Mouse (Mus musculus): ENCODE measurements at regions not wholly inside any gene's neighbourhood (a gene's known extent, or its start where the extent isn't known, plus 50 kb on each side); places are given as distances from the start of the nearest gene placed in this dataset.
A peak's percentile ranks its signal among the peaks of the same experiment; 100 is the strongest.

DNA sequence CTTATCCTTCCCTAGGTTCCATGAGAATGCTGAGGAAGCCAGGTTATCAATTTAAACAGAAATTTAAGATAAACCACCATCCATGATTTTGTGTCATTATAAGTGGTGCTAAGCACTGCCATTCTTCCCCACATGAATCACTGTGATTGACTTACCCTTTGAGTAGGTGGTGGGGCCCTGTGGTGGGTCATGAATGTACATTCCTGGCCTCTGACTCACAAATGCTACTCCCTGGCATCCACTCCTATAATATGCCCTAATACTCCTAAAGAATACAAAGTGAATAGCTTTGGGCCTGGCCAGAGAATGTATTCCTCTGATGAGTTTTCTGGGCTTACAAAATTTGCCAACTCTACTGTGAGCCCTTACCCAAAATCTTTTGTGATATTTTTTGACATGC, 325.6 kb upstream of the Hsf2 start:
- Histone ChIP-seq H3K4me3 (no peak overlapping the region), H3K4me1 (0 out of 2 replicates have a peak, but pooled peaks cover 6% of the 10 kb centered on the region), H3K9me3 (no peaks in the 10 kb centered on the region), H3K9ac (no peak overlapping the region), H3K27ac (replicated peaks) (no peak overlapping the region), H3K4me2 (no peak overlapping the region), H3K27me3 (replicated peaks) (no peaks in the 10 kb centered on the region), H3K36me3 (no peaks in the 10 kb centered on the region)
- no peak for ATAC-seq (ENCODE audit: extremely low read depth, insufficient number of reproducible peaks, low FRiP score, low TSS enrichment)

DNA sequence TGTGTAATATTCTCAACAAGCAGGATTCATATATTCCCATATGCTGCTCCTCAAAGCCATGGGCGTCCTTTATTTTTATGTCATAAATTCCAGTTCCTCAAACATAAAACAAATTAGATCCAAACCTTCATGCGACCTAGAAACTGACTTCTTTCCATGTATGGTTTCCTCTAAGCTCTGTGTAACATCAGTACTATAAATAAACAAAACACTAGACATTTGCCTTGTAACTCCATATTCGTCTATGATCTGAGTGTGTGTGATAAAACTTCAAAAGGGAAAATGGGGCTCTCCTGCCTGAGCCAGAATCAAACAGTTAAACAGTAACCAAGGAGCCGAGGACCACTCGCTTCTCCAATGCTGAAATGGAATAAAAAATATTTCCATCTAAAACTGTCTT, 322.8 kb upstream of the Hsf2 start:
- Histone ChIP-seq H3K4me1 (0 out of 2 replicates have a peak, but pooled peaks cover 6% of the 10 kb centered on the region), H3K27me3 (replicated peaks) (no peaks in the 10 kb centered on the region), H3K9me3 (no peaks in the 10 kb centered on the region), H3K4me2 (no peak overlapping the region), H3K9ac (no peak overlapping the region), H3K27ac (replicated peaks) (peak overlapping the region; percentile 26; the same call in 1 of the 2 replicates), H3K4me3 (no peak overlapping the region), H3K36me3 (no peaks in the 10 kb centered on the region)
- WGBS: 46% methylated on average over 5 of the region's 5 CpGs
- ATAC-seq (ENCODE audit: extremely low read depth, insufficient number of reproducible peaks, low FRiP score, low TSS enrichment): no peak

DNA sequence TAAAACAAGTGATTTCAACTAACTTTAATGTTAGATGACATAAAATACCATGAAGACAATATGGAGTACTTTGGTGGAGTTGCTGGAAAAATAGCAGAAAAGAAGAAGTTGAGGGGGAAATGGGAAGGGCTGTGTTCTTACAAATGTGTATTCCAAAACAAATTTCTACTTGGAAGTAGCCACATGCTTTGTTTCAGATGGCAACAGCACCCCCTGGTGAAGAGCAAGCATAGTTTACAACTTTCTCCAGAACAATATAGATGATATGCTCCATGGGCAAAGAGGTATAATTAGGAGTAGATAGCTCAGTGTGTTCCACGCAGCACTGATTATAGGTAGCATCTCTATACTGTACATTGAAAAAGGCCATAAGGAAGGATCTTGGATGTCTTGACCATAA, 302.6 kb upstream of the Hsf2 start:
- no peaks in the 10 kb centered on the region for H3K27me3 ChIP-seq (replicated peaks)
- no peak overlapping the region for H3K9ac ChIP-seq
- ATAC-seq (ENCODE audit: extremely low read depth, insufficient number of reproducible peaks, low FRiP score, low TSS enrichment): no peak
- H3K9me3 ChIP-seq: peaks cover 5% of the 10 kb centered on the region; the same call in 1 of the 2 replicates
- H3K4me3 ChIP-seq: no peak overlapping the region
- H3K4me2 ChIP-seq: no peak overlapping the region
- H3K27ac ChIP-seq (replicated peaks): no peak overlapping the region
- no peaks in the 10 kb centered on the region for H3K36me3 ChIP-seq
- 41% methylated on average over 1 of the region's 1 CpGs for WGBS
- H3K4me1 ChIP-seq: no peaks in the 10 kb centered on the region

DNA sequence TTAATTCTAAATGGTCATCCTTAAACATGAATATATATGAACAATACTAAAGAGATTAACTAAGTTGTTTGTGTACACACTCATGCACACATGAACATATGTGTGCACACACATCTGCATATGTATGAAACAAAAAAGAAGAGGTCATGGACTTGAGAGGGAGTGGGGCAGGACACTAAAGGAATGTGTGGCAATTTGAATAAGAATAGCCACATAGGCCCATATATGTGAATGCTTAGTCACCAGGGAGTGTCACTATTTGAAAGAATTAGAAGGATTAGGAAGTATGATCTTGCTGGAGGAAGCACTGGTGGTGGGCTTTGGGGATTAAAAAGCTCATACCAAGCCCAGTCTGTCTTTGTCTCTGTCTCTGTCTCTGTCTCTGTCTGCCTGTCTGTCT, 275.5 kb upstream of the Hsf2 start:
- Histone ChIP-seq H3K36me3 (no peaks in the 10 kb centered on the region), H3K4me2 (no peak overlapping the region), H3K27ac (replicated peaks) (no peak overlapping the region), H3K4me1 (no peaks in the 10 kb centered on the region), H3K4me3 (no peak overlapping the region), H3K9ac (no peak overlapping the region), H3K27me3 (replicated peaks) (no peaks in the 10 kb centered on the region), H3K9me3 (no peaks in the 10 kb centered on the region)
- ATAC-seq (ENCODE audit: extremely low read depth, insufficient number of reproducible peaks, low FRiP score, low TSS enrichment): no peak

DNA sequence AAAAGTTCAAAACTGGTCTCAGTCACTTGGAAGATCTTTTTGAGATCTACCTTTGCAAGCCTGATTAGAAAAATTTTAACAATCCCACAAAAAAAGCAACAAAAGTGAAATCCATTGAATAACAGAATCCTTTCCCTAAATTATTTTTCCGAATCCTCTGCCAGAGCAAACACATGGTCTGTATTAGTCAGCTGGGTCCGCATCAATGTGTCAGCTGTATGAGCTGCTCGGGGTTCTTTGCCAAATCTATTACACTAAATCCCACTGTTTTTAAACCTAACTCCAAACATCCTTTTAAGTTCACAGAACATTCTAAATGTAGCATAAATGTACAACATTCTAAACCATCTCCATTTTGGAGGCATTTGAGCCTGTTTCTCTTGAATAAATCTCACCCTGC, 255.1 kb upstream of the Hsf2 start:
- H3K36me3 ChIP-seq: no peaks in the 10 kb centered on the region
- H3K4me2 ChIP-seq: no peak overlapping the region
- no peaks in the 10 kb centered on the region for H3K4me1 ChIP-seq
- no peak overlapping the region for H3K27ac ChIP-seq (replicated peaks)
- no peaks in the 10 kb centered on the region for H3K27me3 ChIP-seq (replicated peaks)
- no peak overlapping the region for H3K4me3 ChIP-seq
- 61% methylated on average over 3 of the region's 3 CpGs for WGBS
- no peaks in the 10 kb centered on the region for H3K9me3 ChIP-seq
- ATAC-seq (ENCODE audit: extremely low read depth, insufficient number of reproducible peaks, low FRiP score, low TSS enrichment): no peak
- no peak overlapping the region for H3K9ac ChIP-seq

DNA sequence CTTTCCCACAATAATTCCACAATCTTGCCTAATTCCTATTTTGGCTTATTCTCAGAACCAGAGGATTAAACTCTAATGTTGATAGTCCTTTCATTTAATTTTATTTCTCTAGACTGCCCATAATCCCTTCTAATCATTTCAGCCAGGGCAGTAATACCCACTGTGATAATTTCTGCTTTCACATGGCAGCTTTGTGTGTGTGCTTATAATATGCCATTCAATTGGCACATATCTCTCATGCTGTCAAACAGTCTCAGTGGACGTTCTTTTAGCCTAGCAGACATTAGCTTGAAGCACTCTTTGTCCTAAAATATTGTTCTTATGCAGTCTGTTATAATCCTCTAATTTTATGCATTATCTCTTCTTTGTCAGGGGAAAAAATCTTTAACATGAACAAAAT, 205.0 kb upstream of the Hsf2 start:
- H3K4me1 ChIP-seq: no peaks in the 10 kb centered on the region
- ATAC-seq (ENCODE audit: extremely low read depth, insufficient number of reproducible peaks, low FRiP score, low TSS enrichment): no peak
- no peaks in the 10 kb centered on the region for H3K27me3 ChIP-seq (replicated peaks)
- H3K27ac ChIP-seq (replicated peaks): no peak overlapping the region
- no peak overlapping the region for H3K9ac ChIP-seq
- H3K9me3 ChIP-seq: no peaks in the 10 kb centered on the region
- no peak overlapping the region for H3K4me3 ChIP-seq
- H3K4me2 ChIP-seq: no peak overlapping the region
- no peaks in the 10 kb centered on the region for H3K36me3 ChIP-seq
- 42% methylated on average over 1 of the region's 1 CpGs for WGBS

DNA sequence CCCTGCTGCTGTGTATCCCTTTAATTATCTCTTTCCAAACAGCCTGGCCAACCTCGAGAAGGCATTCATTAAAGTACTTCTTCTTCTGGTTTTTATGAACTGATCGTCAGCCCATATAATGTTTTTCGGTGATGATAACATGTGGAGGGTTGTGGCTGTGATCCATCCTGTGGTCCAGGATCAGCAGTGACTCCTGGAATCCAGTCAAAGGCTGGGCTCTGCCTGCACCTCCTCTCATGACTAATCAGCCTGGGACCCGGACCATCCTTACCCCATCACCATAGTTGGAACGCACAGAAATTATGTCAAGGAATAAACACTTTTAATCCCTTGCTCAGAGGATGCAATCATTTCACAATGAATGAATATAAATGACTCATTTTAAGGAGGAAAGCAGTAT, 203.3 kb upstream of the Hsf2 start:
- 73% methylated on average over 5 of the region's 5 CpGs for WGBS
- H3K9ac ChIP-seq: no peak overlapping the region
- no peak overlapping the region for H3K4me2 ChIP-seq
- no peaks in the 10 kb centered on the region for H3K9me3 ChIP-seq
- H3K4me3 ChIP-seq: no peak overlapping the region
- H3K36me3 ChIP-seq: no peaks in the 10 kb centered on the region
- no peak overlapping the region for H3K27ac ChIP-seq (replicated peaks)
- no peaks in the 10 kb centered on the region for H3K4me1 ChIP-seq
- no peak for ATAC-seq (ENCODE audit: extremely low read depth, insufficient number of reproducible peaks, low FRiP score, low TSS enrichment)
- no peaks in the 10 kb centered on the region for H3K27me3 ChIP-seq (replicated peaks)

DNA sequence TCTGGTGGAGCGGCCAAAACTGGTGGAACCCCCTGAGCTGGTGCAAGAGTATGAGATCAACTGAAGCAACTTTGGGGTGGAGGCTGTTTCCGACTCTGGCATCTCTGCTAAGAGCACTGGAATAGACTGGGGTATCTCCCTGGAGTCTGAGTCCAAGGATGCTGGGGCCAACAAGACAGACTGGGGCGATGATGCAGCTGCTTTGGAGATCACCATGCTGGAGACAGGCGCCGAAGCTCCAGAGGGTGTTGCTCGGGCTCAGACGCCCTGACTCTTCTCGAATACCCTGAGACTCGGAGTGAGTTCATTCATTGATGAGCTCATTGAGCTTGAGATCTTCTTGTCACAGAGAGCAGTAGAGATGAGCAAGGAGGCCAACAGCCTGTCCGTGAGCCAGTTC, 194.6 kb upstream of the Hsf2 start:
- H3K9ac ChIP-seq: no peak overlapping the region
- no peaks in the 10 kb centered on the region for H3K9me3 ChIP-seq
- no peak overlapping the region for H3K4me2 ChIP-seq
- no peak overlapping the region for H3K27ac ChIP-seq (replicated peaks)
- no peaks in the 10 kb centered on the region for H3K36me3 ChIP-seq
- H3K4me3 ChIP-seq: no peak overlapping the region
- H3K4me1 ChIP-seq: no peaks in the 10 kb centered on the region
- no peaks in the 10 kb centered on the region for H3K27me3 ChIP-seq (replicated peaks)
- no peak for ATAC-seq (ENCODE audit: extremely low read depth, insufficient number of reproducible peaks, low FRiP score, low TSS enrichment)
- WGBS: 84% methylated on average over 10 of the region's 10 CpGs

DNA sequence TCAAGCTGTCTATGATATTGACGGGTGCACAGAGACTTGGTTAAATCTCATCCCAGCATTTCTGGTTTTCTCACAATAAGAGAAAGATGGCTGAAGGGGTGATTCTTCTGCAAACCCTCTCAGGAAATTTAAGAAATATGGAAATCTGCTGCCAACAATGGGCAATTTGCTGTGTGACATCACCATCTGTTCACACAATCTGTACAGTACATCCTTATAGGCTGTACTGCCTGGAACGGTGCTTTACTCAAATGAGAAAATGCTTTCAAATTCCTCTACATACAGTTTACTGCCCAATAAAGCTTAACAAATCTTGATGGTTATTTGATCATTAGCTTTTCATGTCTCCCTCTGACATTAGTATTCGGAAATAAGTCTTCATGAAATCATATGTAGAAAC, 172.4 kb upstream of the Hsf2 start:
- Histone ChIP-seq H3K27ac (replicated peaks) (no peak overlapping the region), H3K36me3 (no peaks in the 10 kb centered on the region), H3K4me3 (no peak overlapping the region), H3K9me3 (no peaks in the 10 kb centered on the region), H3K27me3 (replicated peaks) (no peaks in the 10 kb centered on the region), H3K9ac (no peak overlapping the region), H3K4me2 (no peak overlapping the region), H3K4me1 (no peaks in the 10 kb centered on the region)
- WGBS: 74% methylated on average over 3 of the region's 3 CpGs
- no peak for ATAC-seq (ENCODE audit: extremely low read depth, insufficient number of reproducible peaks, low FRiP score, low TSS enrichment)

DNA sequence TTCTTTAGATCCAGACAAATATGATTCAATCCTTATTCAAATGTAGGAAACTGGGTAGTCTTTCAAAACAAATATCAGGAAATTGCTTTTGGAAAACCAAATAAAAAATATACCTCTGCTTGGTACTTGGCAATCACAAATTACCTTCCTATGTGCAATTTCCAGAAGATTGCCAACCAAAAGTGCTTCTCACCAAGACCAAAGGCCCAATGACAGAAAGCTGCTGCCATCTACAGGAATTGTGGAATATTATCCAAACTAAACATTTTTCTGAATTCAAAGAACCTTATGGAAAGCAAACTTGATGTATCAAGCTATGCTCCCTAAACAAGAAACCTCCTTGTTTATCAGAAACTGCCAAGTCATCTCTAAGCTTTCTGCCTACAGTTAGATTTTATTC, 169.1 kb upstream of the Hsf2 start:
- no peaks in the 10 kb centered on the region for H3K4me1 ChIP-seq
- H3K4me3 ChIP-seq: no peak overlapping the region
- no peak for ATAC-seq (ENCODE audit: extremely low read depth, insufficient number of reproducible peaks, low FRiP score, low TSS enrichment)
- H3K27ac ChIP-seq (replicated peaks): no peak overlapping the region
- no peaks in the 10 kb centered on the region for H3K27me3 ChIP-seq (replicated peaks)
- H3K4me2 ChIP-seq: no peak overlapping the region
- H3K9me3 ChIP-seq: no peaks in the 10 kb centered on the region
- H3K36me3 ChIP-seq: no peaks in the 10 kb centered on the region
- H3K9ac ChIP-seq: no peak overlapping the region

DNA sequence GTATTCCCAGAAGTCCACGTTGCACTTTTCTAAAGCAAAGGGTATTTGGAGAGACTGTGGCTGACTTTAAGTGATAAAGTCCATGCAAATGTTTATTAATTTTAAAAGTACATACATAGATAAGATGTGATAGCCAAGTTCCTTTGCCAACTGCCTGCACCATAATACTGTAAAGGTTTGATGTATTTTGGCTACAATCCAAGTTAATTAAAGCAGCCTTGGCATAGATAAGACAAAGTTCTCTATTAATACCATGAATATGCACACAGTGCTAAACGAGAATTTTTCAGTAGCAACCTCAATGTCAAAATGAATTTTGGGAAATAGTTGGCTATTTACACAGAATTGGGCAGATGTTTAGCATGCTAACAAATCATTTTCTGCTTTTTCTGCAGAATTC, 167.0 kb upstream of the Hsf2 start:
- no peaks in the 10 kb centered on the region for H3K9me3 ChIP-seq
- 49% methylated on average over 2 of the region's 2 CpGs for WGBS
- H3K27me3 ChIP-seq (replicated peaks): no peaks in the 10 kb centered on the region
- no peak overlapping the region for H3K27ac ChIP-seq (replicated peaks)
- no peak overlapping the region for H3K4me2 ChIP-seq
- ATAC-seq (ENCODE audit: extremely low read depth, insufficient number of reproducible peaks, low FRiP score, low TSS enrichment): no peak
- H3K36me3 ChIP-seq: no peaks in the 10 kb centered on the region
- no peak overlapping the region for H3K9ac ChIP-seq
- no peak overlapping the region for H3K4me3 ChIP-seq
- H3K4me1 ChIP-seq: no peaks in the 10 kb centered on the region

DNA sequence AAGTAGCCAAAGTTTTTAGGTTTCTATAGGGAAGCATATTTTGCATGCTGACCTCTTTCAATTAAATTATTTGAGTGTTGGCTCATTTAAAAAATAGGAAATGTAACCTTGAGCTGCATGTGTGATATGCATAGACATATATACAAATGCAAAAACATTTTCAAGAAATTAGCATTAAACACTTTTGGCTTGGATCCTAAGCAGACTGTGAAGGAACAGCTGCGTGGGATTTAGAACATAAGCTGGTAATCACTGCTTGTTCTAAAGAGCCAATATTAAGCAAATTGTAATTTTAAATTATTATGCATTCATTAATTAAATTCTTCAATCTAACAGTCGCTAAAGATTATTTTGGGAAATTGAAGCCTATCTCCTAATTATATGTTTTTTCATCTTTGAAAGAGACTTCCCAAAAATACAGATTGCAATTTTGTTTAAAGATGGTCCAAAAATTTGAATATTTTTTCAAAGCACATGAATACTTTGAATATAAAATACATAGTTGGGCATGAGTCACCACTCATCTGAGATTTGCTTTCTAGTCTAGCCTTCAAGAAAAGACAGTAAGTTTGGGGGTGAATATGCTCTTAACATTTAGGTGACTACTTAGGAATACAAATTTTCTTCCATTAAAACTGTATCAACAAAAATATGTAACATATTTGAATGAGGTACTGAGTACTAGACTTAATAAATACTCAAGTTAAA, 163.3 kb upstream of the Hsf2 start:
- no peak for ATAC-seq (ENCODE audit: extremely low read depth, insufficient number of reproducible peaks, low FRiP score, low TSS enrichment)

More for the DNA sequence above, 163.3 kb upstream of the Hsf2 start:
- Histone ChIP-seq H3K36me3 (no peaks in the 10 kb centered on the region), H3K27ac (replicated peaks) (no peak overlapping the region), H3K9me3 (no peaks in the 10 kb centered on the region), H3K4me3 (no peak overlapping the region), H3K4me2 (no peak overlapping the region), H3K27me3 (replicated peaks) (no peaks in the 10 kb centered on the region), H3K4me1 (no peaks in the 10 kb centered on the region), H3K9ac (no peak overlapping the region)
- WGBS: 60% methylated on average over 2 of the region's 2 CpGs

Data from heart, embryonic 13.5 days (tissue).